Mouse (Mus musculus) MEL (cell line): ENCODE data around the gene Ifna12. TPM values are rescaled to one million over a fixed set of nuclear protein-coding genes. Genes with fewer than 3 reads are reported as not detected.

Experiments
- DNase-seq: peaks from one replicate; pipeline ENCODE4 v3.0.0; 2011; ENCODE audit warnings: low read depth, low spot score
- H3K27ac ChIP-seq: 2 replicates; pipeline ENCODE4 v1.5.1; 2012; ENCODE audit warnings: low read depth, mild to moderate bottlenecking, control low read depth, low read length, moderate library complexity; ENCODE audit not compliant: control insufficient read depth
- H3K27me3 ChIP-seq, 2 experiments: fragments of 150-350 bp in 1 of 2; sonication (generic) in 1 of 2; 2 replicates each; pipeline ENCODE4 v1.6.1; 2012; ENCODE audit warnings: low read length in 2 of 2, mild to moderate bottlenecking in 2 of 2, improper control_type of control experiment in 1 of 2, moderate library complexity in 1 of 2; ENCODE audit not compliant: insufficient read depth in 2 of 2, control insufficient read depth in 1 of 2
- H3K36me3 ChIP-seq, 2 experiments: 2 replicates each; pipeline ENCODE4 v1.6.1; 2012 to 2014; ENCODE audit warnings: low read length in 2 of 2, improper control_type of control experiment in 1 of 2, inconsistent platforms in 1 of 2, mild to moderate bottlenecking in 1 of 2; ENCODE audit not compliant: insufficient read depth in 2 of 2, control insufficient read depth in 1 of 2
- H3K4me1 ChIP-seq, 2 experiments: fragments of 150-350 bp in 1 of 2; sonication (generic) in 1 of 2; 2 replicates each; pipeline ENCODE4 v1.6.1; 2012; ENCODE audit warnings: low read length in 2 of 2, improper control_type of control experiment in 1 of 2, mild to moderate bottlenecking in 1 of 2; ENCODE audit not compliant: insufficient read depth in 2 of 2, control insufficient read depth in 1 of 2
- H3K4me3 ChIP-seq, 2 experiments: fragments of 150-350 bp in 1 of 2; sonication (generic) in 1 of 2; 2 replicates each; pipeline ENCODE4 v1.5.1; 2012; ENCODE audit warnings: low read depth in 2 of 2, low read length in 2 of 2, mild to moderate bottlenecking in 2 of 2, moderate library complexity in 2 of 2, control low read depth in 1 of 2, improper control_type of control experiment in 1 of 2; ENCODE audit not compliant: control insufficient read depth in 1 of 2, insufficient read depth in 1 of 2
- H3K79me2 ChIP-seq: 2 replicates; pipeline ENCODE4 v1.6.1; 2012; ENCODE audit warnings: mild to moderate bottlenecking, low read length, moderate library complexity; ENCODE audit not compliant: control insufficient read depth, poor library complexity, insufficient read depth
- H3K9ac ChIP-seq: 2 replicates; pipeline ENCODE4 v1.6.1; 2012; ENCODE audit warnings: low read depth, mild to moderate bottlenecking, control low read depth, low read length, moderate library complexity; ENCODE audit not compliant: control insufficient read depth, poor library complexity, severe bottlenecking
- H3K9me3 ChIP-seq: fragments of 150-350 bp; sonication (generic); replicated peaks from 2 replicates; pipeline ENCODE4 v1.6.1; 2012; ENCODE audit warnings: mild to moderate bottlenecking, low read length, improper control_type of control experiment, moderate library complexity; ENCODE audit not compliant: insufficient read depth
- BHLHE40 ChIP-seq: IDR thresholded peaks from 2 replicates; pipeline ENCODE4 v1.6.1; 2012; ENCODE audit warnings: low read depth, mild to moderate bottlenecking, inconsistent platforms, low read length, improper control_type of control experiment, borderline replicate concordance
- CHD1 ChIP-seq: IDR thresholded peaks from 2 replicates; pipeline ENCODE4 v1.6.1; 2012; ENCODE audit warnings: low read depth, mild to moderate bottlenecking, inconsistent platforms, low read length, improper control_type of control experiment
- CHD2 ChIP-seq: IDR thresholded peaks from 2 replicates; pipeline ENCODE4 v1.6.1; 2011; ENCODE audit warnings: low read length, improper control_type of control experiment
- CTCF ChIP-seq, 3 experiments: IDR thresholded peaks in 2 of 3; conservative IDR thresholded peaks in 1 of 3; 2 replicates each; pipeline ENCODE4 v1.5.1; 2011 to 2012; ENCODE audit warnings: low read length in 3 of 3, low read depth in 2 of 3, mild to moderate bottlenecking in 2 of 3, improper control_type of control experiment in 1 of 3, inconsistent platforms in 1 of 3, mixed read lengths in 1 of 3, moderate library complexity in 1 of 3; ENCODE audit not compliant: control insufficient read depth in 1 of 3, insufficient read depth in 1 of 3, poor library complexity in 1 of 3, severe bottlenecking in 1 of 3
- E2F4 ChIP-seq: IDR thresholded peaks from 2 replicates; pipeline ENCODE4 v1.6.1; 2011; ENCODE audit warnings: low read depth, low read length, improper control_type of control experiment, borderline replicate concordance
- ELF1 ChIP-seq: IDR thresholded peaks from 2 replicates; pipeline ENCODE4 v1.6.1; 2014; ENCODE audit warnings: low read depth, mild to moderate bottlenecking, inconsistent platforms, low read length, improper control_type of control experiment, moderate library complexity
- EP300 ChIP-seq, 2 experiments: IDR thresholded peaks; 2 replicates each; pipeline ENCODE4 v1.6.1; 2011; ENCODE audit warnings: improper control_type of control experiment in 2 of 2, low read length in 2 of 2, low read depth in 1 of 2, mild to moderate bottlenecking in 1 of 2
- ETS1 ChIP-seq: IDR thresholded peaks from 2 replicates; pipeline ENCODE4 v1.6.1; 2012; ENCODE audit warnings: low read depth, mild to moderate bottlenecking, inconsistent platforms, low read length, improper control_type of control experiment, moderate library complexity
- GABPA ChIP-seq: IDR thresholded peaks from 2 replicates; pipeline ENCODE4 v1.6.1; 2012; ENCODE audit warnings: low read depth, mild to moderate bottlenecking, inconsistent platforms, low read length, improper control_type of control experiment, moderate library complexity
- GATA1 ChIP-seq: IDR thresholded peaks from 2 replicates; pipeline ENCODE4 v1.6.1; 2011; ENCODE audit warnings: low read depth, low read length, improper control_type of control experiment
- HCFC1 ChIP-seq: IDR thresholded peaks from 2 replicates; pipeline ENCODE4 v1.6.1; 2012; ENCODE audit warnings: low read depth, mild to moderate bottlenecking, inconsistent platforms, low read length, improper control_type of control experiment, moderate library complexity
- JUND ChIP-seq: IDR thresholded peaks from 2 replicates; pipeline ENCODE4 v1.6.1; 2011; ENCODE audit warnings: low read depth, mild to moderate bottlenecking, improper control_type of control experiment, low read length
- KAT2A ChIP-seq: conservative IDR thresholded peaks from 2 replicates; pipeline ENCODE4 v1.6.1; 2012; ENCODE audit warnings: low read depth, low read length, improper control_type of control experiment, inconsistent platforms
- MAFK ChIP-seq: IDR thresholded peaks from 2 replicates; pipeline ENCODE4 v1.6.1; 2011; ENCODE audit warnings: low read depth, mild to moderate bottlenecking, low read length, improper control_type of control experiment, borderline replicate concordance
- MAX ChIP-seq: IDR thresholded peaks from 2 replicates; pipeline ENCODE4 v1.6.1; 2011; ENCODE audit warnings: low read length, improper control_type of control experiment
- MAZ ChIP-seq: IDR thresholded peaks from 2 replicates; pipeline ENCODE4 v1.6.1; 2012; ENCODE audit warnings: low read depth, mild to moderate bottlenecking, inconsistent platforms, low read length, improper control_type of control experiment
- MEF2A ChIP-seq: IDR thresholded peaks from 2 replicates; pipeline ENCODE4 v1.6.1; 2014; ENCODE audit warnings: low read depth, mild to moderate bottlenecking, inconsistent platforms, low read length, improper control_type of control experiment; ENCODE audit not compliant: poor library complexity, insufficient replicate concordance, severe bottlenecking; ENCODE audit errors: extremely low read depth
- MXI1 ChIP-seq: IDR thresholded peaks from 2 replicates; pipeline ENCODE4 v1.6.1; 2011; ENCODE audit warnings: mild to moderate bottlenecking, low read depth, low read length, improper control_type of control experiment
- MYB ChIP-seq: IDR thresholded peaks from 2 replicates; pipeline ENCODE4 v1.6.1; 2011; ENCODE audit warnings: mild to moderate bottlenecking, low read depth, low read length, improper control_type of control experiment
- MYC ChIP-seq: IDR thresholded peaks from 2 replicates; pipeline ENCODE4 v1.6.1; 2011; ENCODE audit warnings: low read depth, mild to moderate bottlenecking, low read length, improper control_type of control experiment, moderate library complexity
- NELFE ChIP-seq: IDR thresholded peaks from 2 replicates; pipeline ENCODE4 v1.6.1; 2011; ENCODE audit warnings: low read depth, low read length, improper control_type of control experiment
- POLR2A ChIP-seq, 2 experiments: IDR thresholded peaks; 2 replicates each; pipeline ENCODE4 v1.6.1; 2011 to 2012; ENCODE audit warnings: low read length in 2 of 2, mild to moderate bottlenecking in 2 of 2, control low read depth in 1 of 2, improper control_type of control experiment in 1 of 2, low read depth in 1 of 2, moderate library complexity in 1 of 2; ENCODE audit not compliant: control insufficient read depth in 1 of 2, insufficient read depth in 1 of 2, poor library complexity in 1 of 2
- POLR2AphosphoS2 ChIP-seq: IDR thresholded peaks from 2 replicates; pipeline ENCODE4 v1.6.1; 2011; ENCODE audit warnings: low read length, improper control_type of control experiment
- POLR2AphosphoS5 ChIP-seq: IDR thresholded peaks from 2 replicates; pipeline ENCODE4 v1.6.1; 2012; ENCODE audit warnings: low read depth, borderline replicate concordance, mild to moderate bottlenecking, inconsistent platforms, low read length, moderate library complexity, mixed read lengths
- RAD21 ChIP-seq: IDR thresholded peaks from 2 replicates; pipeline ENCODE4 v1.6.1; 2011; ENCODE audit warnings: mild to moderate bottlenecking, low read depth, low read length, improper control_type of control experiment
- RCOR1 ChIP-seq: IDR thresholded peaks from 2 replicates; pipeline ENCODE4 v1.6.1; 2012; ENCODE audit warnings: low read depth, mild to moderate bottlenecking, inconsistent platforms, low read length, improper control_type of control experiment
- SMC3 ChIP-seq: IDR thresholded peaks from 2 replicates; pipeline ENCODE4 v1.6.1; 2011; ENCODE audit warnings: low read depth, low read length, improper control_type of control experiment
- TAL1 ChIP-seq: IDR thresholded peaks from 2 replicates; pipeline ENCODE4 v1.6.1; 2012; ENCODE audit warnings: mild to moderate bottlenecking, inconsistent platforms, low read length, moderate library complexity, mixed read lengths
- TBP ChIP-seq: IDR thresholded peaks from 2 replicates; pipeline ENCODE4 v1.8.0; 2011; ENCODE audit warnings: low read depth, low read length, improper control_type of control experiment
- TCF12 ChIP-seq: IDR thresholded peaks from 2 replicates; pipeline ENCODE4 v1.6.1; 2014; ENCODE audit warnings: low read depth, mild to moderate bottlenecking, inconsistent platforms, low read length, improper control_type of control experiment, moderate library complexity
- UBTF ChIP-seq: IDR thresholded peaks from 2 replicates; pipeline ENCODE4 v1.6.1; 2012; ENCODE audit warnings: low read depth, mild to moderate bottlenecking, inconsistent platforms, low read length, improper control_type of control experiment, moderate library complexity, borderline replicate concordance; ENCODE audit not compliant: insufficient read depth
- USF1 ChIP-seq: IDR thresholded peaks from 2 replicates; pipeline ENCODE4 v1.6.1; 2014; ENCODE audit warnings: low read depth, mild to moderate bottlenecking, inconsistent platforms, low read length, improper control_type of control experiment, moderate library complexity
- USF2 ChIP-seq, 2 experiments: IDR thresholded peaks; 2 replicates each; pipeline ENCODE4 v1.6.1; 2011 to 2012; ENCODE audit warnings: improper control_type of control experiment in 2 of 2, low read length in 2 of 2, borderline replicate concordance in 1 of 2, inconsistent platforms in 1 of 2, low read depth in 1 of 2, mild to moderate bottlenecking in 1 of 2; ENCODE audit not compliant: insufficient read depth in 1 of 2
- ZC3H11A ChIP-seq: IDR thresholded peaks from 2 replicates; pipeline ENCODE4 v1.6.1; 2012; ENCODE audit warnings: low read depth, mild to moderate bottlenecking, inconsistent platforms, low read length, improper control_type of control experiment
- ZKSCAN1 ChIP-seq: IDR thresholded peaks from 2 replicates; pipeline ENCODE4 v1.6.1; 2012; ENCODE audit warnings: low read depth, mild to moderate bottlenecking, inconsistent platforms, low read length, improper control_type of control experiment, moderate library complexity
- ZMIZ1 ChIP-seq: IDR thresholded peaks from 2 replicates; pipeline ENCODE4 v1.6.1; 2012; ENCODE audit warnings: low read depth, mild to moderate bottlenecking, inconsistent platforms, low read length, improper control_type of control experiment, moderate library complexity
- ZNF384 ChIP-seq: IDR thresholded peaks from 2 replicates; pipeline ENCODE4 v1.6.1; 2012; ENCODE audit warnings: low read depth, mild to moderate bottlenecking, inconsistent platforms, low read length, improper control_type of control experiment
- polyA plus RNA-seq, 2 experiments: library from polyadenylated mRNA; stranded (reverse) in 1 of 2; unstranded in 1 of 2; fragments of >175 nt in 1 of 2; fragments of >200 nt in 1 of 2; gene quantifications; 2 replicates each; pipeline versions ENCODE4 v1.2.1 to v1.2.4; 2012; ENCODE audit warnings: low replicate concordance in 2 of 2, low read depth in 1 of 2; ENCODE audit not compliant: insufficient read length in 2 of 2, insufficient read depth in 1 of 2, missing spikeins in 1 of 2
- total RNA-seq: library from RNA; depleted of rRNA; stranded (reverse); fragments of 300-350 nt; gene quantifications from 2 replicates; pipeline ENCODE4 v1.2.3, GENCODE M21; 2012

Ifna12 gene
- total and polyA plus RNA-seq, 3 experiments = not detected

DNA sequence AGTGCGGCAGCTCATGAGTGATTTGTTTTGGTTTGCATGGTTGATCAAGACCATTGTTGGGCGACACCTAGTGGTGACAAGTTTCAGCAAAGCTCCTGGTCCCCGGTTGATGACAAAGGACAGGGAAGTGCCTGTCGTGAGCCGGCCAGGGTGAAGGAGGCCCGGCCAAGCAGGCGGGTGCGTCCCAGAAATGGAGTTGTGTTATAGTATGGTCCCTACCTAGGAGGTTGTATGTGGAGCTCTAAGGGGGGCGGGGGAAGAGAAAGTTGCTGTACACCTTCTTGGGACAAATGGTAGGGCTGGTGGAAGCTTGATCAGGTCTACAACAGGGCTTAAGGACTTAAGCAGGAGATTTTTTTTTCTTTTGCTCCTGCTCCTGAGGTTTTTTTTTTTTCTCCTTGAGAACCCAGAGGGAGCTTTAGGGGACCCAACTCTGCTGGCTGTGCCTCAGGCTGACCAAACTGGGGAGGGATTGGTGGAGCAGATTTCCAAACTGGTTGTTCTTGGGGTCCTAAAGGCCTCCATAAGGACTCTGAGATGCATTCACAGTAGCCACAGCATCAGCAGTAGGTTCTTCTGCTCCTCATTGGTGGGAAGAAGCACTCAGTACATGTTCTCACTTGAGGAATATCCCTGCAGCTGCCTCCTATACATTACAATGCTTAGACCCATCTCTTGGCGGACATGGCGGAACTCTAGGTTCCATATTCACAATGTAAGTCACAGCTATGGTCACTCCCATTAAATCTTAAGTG is 38.1 kb upstream of the Ifna12 start:
- H3K27me3 ChIP-seq = no peaks in the 10 kb centered on the region; a peak in 1 of 4 replicates
- no peak overlapping the region for H3K9ac ChIP-seq
- H3K4me1 ChIP-seq = no peaks in the 10 kb centered on the region
- peak overlapping the region; percentile 65 to 71 for H3K4me3 ChIP-seq
- no peaks in the 10 kb centered on the region for H3K9me3 ChIP-seq
- no peak overlapping the region for H3K27ac ChIP-seq
- H3K79me2 ChIP-seq = no peaks in the 10 kb centered on the region
- peak; percentile 99 for DNase-seq
- H3K36me3 ChIP-seq = no peaks in the 10 kb centered on the region
- TF ChIP-seq MAFK (no peak), UBTF (peak; percentile 100), MAX (no peak), EP300 (IDR thresholded peaks at IDR 0.05; ENCODE audit: low read depth in 1 of 2, low read length in 2 of 2) (no peak), ELF1 (no peak), RAD21 (peak; percentile 50), ZMIZ1 (no peak), KAT2A (no peak), POLR2A (IDR thresholded peaks at IDR 0.05; ENCODE audit: control insufficient read depth in 1 of 2, insufficient read depth in 1 of 2, low read depth in 1 of 2, low read length in 2 of 2, poor library complexity in 1 of 2) (no peak), RCOR1 (peak; percentile 59), MYC (no peak), CHD1 (peak; percentile 64; the same call in 1 of the 2 replicates), CTCF (IDR thresholded peaks at IDR 0.05 in 2 of 3, conservative IDR thresholded peaks at IDR 0.05 in 1 of 3; ENCODE audit: control insufficient read depth in 1 of 3, insufficient read depth in 1 of 3, low read depth in 2 of 3, low read length in 3 of 3, poor library complexity in 1 of 3, severe bottlenecking in 1 of 3) (peak; percentile 68 to 85 (median 76)), SMC3 (peak; percentile 48), GABPA (no peak), POLR2AphosphoS5 (no peak), MEF2A (no peak), ZNF384 (peak; percentile 94), TBP (peak; percentile 100), MAZ (peak; percentile 94), MXI1 (no peak), POLR2AphosphoS2 (no peak), JUND (no peak), TCF12 (no peak), USF1 (no peak), E2F4 (no peak), BHLHE40 (0 out of 2 replicates have a peak, but pooled peaks have one; percentile 6), MYB (no peak), USF2 (IDR thresholded peaks at IDR 0.05; ENCODE audit: borderline replicate concordance in 1 of 2, insufficient read depth in 1 of 2, low read depth in 1 of 2, low read length in 2 of 2) (no peak), ZKSCAN1 (no peak), ZC3H11A (no peak), NELFE (no peak), CHD2 (no peak), GATA1 (no peak), HCFC1 (peak; percentile 41; the same call in 1 of the 2 replicates), TAL1 (no peak), ETS1 (no peak)
